Mouse (Mus musculus): ENCODE measurements around the gene Exoc3l. TPM values are rescaled to one million over a fixed set of nuclear protein-coding genes. Genes with fewer than 3 reads are reported as not detected.

Exoc3l gene
- polyA plus RNA-seq, 1 experiment: not detected

DNA sequence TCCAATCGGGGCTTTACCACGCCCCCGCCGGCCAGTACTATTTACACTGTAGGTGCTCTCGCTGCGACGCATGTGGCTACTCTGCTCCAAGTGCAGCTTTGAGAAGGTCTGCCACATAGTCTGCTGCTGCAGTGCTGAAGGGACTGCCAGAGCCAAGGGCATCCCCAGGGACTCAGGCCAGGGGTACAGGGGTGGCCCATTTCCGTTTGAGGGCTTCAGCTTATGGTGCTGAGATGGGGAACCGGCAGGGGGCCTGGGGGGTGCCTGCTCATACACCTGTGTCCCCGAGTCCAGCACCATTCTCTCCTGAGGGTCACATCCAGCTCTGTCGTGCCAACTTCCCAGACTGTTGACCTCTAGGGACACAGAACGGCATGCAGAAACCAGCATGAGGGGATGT, 10.4 kb downstream of the Exoc3l start:
- TF ChIP-seq CTCF (IDR thresholded peaks at IDR 0.05; ENCODE audit: borderline replicate concordance, insufficient read depth, low read length) (no peak), POLR2A (IDR thresholded peaks at IDR 0.05; ENCODE audit: low read depth, low read length) (no peak)
- no peak overlapping the region for H3K27ac ChIP-seq (ENCODE audit: insufficient read depth, low read length)
- H3K4me3 ChIP-seq (ENCODE audit: insufficient read depth, low read length): no peak overlapping the region
- H3K4me1 ChIP-seq (ENCODE audit: control insufficient read depth, insufficient read depth, low read length): no peaks in the 10 kb centered on the region

DNA sequence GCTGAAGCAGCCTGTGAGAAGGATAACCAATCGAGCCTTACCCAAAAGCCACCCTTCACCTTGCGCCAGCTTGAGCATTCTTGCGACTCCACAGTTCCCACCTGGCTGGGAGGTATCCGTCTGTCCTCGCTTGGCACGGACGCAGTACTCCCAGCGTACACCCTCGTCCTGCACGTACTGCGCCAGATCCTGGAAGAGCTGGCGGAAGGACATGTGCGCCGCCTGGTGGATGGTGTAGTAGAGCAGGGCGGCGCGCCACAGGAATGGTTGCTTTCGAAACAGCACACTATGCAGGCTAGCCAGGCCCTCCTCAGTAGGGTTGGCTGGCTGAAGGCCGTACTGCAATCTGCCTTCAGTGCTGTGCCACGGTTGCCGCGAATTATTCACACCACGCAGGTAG, 12.8 kb downstream of the Exoc3l start:
- peak; percentile 94 for TF ChIP-seq CTCF (IDR thresholded peaks at IDR 0.05; ENCODE audit: borderline replicate concordance, insufficient read depth, low read length)
- TF ChIP-seq POLR2A (IDR thresholded peaks at IDR 0.05; ENCODE audit: low read depth, low read length): no peak
- H3K4me1 ChIP-seq (ENCODE audit: control insufficient read depth, insufficient read depth, low read length): no peaks in the 10 kb centered on the region
- no peak overlapping the region for H3K4me3 ChIP-seq (ENCODE audit: insufficient read depth, low read length)
- H3K27ac ChIP-seq (ENCODE audit: insufficient read depth, low read length): no peak overlapping the region

DNA sequence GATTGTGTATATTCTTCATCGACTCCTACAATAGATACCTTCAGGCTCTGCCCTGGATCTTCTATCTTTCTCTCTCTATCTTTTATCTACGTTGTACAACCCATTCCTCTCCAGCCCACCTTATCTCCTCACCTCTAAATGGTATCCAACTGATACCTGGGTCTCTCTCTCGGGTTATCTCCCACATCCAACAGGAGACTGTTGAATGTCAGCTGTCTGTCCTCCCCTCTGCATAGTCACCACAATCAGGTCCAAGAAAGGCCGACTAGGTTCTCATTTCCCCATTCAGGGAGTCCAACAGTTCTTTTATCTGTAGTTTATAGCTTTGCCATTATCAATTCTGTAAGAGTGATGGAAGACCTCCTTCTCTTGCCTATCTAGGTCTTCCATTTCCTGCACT, 13.7 kb downstream of the Exoc3l start:
- no peak overlapping the region for H3K4me3 ChIP-seq (ENCODE audit: insufficient read depth, low read length)
- TF ChIP-seq CTCF (IDR thresholded peaks at IDR 0.05; ENCODE audit: borderline replicate concordance, insufficient read depth, low read length): no peak
- no peak for TF ChIP-seq POLR2A (IDR thresholded peaks at IDR 0.05; ENCODE audit: low read depth, low read length)
- H3K27ac ChIP-seq (ENCODE audit: insufficient read depth, low read length): no peak overlapping the region
- H3K4me1 ChIP-seq (ENCODE audit: control insufficient read depth, insufficient read depth, low read length): no peaks in the 10 kb centered on the region

DNA sequence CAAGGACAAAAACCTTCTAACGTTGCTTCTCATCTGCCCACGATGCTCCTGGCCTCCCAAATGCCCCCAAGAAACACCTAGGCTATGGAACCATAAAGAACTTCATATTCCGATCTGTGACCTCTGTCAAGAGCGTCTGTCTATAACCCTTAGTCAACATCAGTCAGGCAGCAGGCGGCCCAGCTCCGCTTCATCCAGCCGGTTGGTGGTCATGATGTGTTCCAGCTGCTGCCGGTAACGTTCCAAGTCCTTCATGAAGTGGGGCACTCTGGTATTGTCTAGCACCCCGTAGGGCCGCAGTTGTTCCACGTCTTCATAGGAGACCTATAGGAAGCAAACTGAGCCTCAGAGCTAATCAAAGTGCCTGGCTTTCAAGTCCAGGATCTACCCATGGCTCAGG, 14.1 kb downstream of the Exoc3l start:
- Histone ChIP-seq H3K4me3 (ENCODE audit: insufficient read depth, low read length) (no peak overlapping the region), H3K4me1 (ENCODE audit: control insufficient read depth, insufficient read depth, low read length) (no peaks in the 10 kb centered on the region), H3K27ac (ENCODE audit: insufficient read depth, low read length) (no peak overlapping the region)
- no peak for TF ChIP-seq POLR2A (IDR thresholded peaks at IDR 0.05; ENCODE audit: low read depth, low read length)
- no peak for TF ChIP-seq CTCF (IDR thresholded peaks at IDR 0.05; ENCODE audit: borderline replicate concordance, insufficient read depth, low read length)

- Histone ChIP-seq H3K27ac (ENCODE audit: insufficient read depth, low read length) (no peak overlapping the region), H3K4me3 (ENCODE audit: insufficient read depth, low read length) (no peak overlapping the region), H3K4me1 (ENCODE audit: control insufficient read depth, insufficient read depth, low read length) (no peaks in the 10 kb centered on the region)
- TF ChIP-seq CTCF (IDR thresholded peaks at IDR 0.05; ENCODE audit: borderline replicate concordance, insufficient read depth, low read length) (no peak), POLR2A (IDR thresholded peaks at IDR 0.05; ENCODE audit: low read depth, low read length) (no peak)
These were observed 15.3 kb downstream of the Exoc3l start for GRCm38 (mm10) chr8:105280567-105280966.

DNA sequence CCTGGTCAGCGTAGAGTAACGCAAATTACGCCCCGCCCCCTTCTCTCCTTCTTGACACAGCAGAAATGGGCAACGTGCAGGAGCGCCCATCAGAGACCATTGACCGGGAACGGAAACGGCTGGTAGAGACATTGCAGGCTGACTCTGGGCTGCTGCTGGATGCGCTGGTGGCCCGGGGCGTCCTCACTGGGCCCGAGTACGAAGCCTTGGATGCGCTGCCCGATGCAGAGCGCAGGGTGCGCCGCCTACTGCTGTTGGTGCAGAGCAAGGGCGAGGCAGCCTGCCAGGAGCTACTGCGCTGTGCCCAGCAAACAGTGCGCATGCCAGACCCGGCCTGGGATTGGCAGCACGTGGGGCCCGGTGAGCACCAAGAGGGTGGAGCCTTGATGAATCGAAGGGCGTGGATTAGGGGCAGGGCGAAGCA, 17.0 kb downstream of the Exoc3l start:
- Histone ChIP-seq H3K4me1 (ENCODE audit: control insufficient read depth, insufficient read depth, low read length) (no peaks in the 10 kb centered on the region), H3K27ac (ENCODE audit: insufficient read depth, low read length) (no peak overlapping the region), H3K4me3 (ENCODE audit: insufficient read depth, low read length) (no peak overlapping the region)
- TF ChIP-seq CTCF (IDR thresholded peaks at IDR 0.05; ENCODE audit: borderline replicate concordance, insufficient read depth, low read length) (no peak), POLR2A (IDR thresholded peaks at IDR 0.05; ENCODE audit: low read depth, low read length) (no peak)

DNA sequence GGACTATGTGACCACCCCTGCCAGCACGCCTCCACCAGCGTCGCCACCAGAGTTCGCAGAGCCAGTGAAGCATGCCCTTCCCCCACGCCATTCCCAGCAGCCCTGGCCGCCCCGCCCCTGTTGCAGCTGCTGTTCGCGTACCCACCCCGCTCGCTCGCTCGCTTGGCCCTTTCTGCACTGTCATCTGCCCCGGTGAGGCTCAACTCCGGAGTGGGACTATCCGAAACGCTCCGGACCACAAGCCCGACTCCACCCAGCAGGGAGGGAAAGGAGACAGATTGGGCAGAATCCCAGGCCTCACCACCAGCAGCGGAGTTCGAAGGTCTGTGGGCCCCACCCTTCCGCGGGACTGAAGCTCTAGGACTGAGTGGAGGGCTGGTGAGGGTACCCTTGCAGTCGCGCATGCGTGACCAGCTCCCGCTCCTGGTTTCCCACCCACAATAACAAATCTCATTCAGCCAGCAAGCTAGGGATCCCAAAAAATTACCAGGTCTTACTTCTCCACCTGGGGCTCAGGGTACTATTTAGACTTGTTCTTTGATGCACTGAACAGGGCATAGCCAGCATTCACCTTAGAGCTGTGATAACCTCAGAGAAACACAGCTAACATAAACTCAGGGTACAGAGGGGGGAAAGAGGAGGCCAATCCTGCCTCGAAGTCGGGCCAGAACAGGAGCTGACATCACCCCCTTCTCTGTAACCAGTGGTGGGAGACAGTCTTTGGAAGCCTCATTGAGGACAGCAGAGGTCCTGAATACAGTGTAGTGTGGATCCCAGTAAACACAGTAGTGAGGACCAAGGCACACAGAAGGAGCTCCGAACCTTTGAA, 19.4 kb downstream of the Exoc3l start:
- Histone ChIP-seq H3K4me3 (ENCODE audit: insufficient read depth, low read length) (peak overlapping the region; percentile 13; the same call in 1 of the 2 replicates), H3K4me1 (ENCODE audit: control insufficient read depth, insufficient read depth, low read length) (no peaks in the 10 kb centered on the region), H3K27ac (ENCODE audit: insufficient read depth, low read length) (no peak overlapping the region)
- TF ChIP-seq CTCF (IDR thresholded peaks at IDR 0.05; ENCODE audit: borderline replicate concordance, insufficient read depth, low read length) (no peak), POLR2A (IDR thresholded peaks at IDR 0.05; ENCODE audit: low read depth, low read length) (peak; percentile 58)

GRCm38 (mm10) chr8:105275840-105276239, 20.1 kb downstream of the Exoc3l start, which contains the start of gene Nol3:
Nol3 (plus strand) TSS chr8:105276140.
- Histone ChIP-seq H3K4me3 (ENCODE audit: insufficient read depth, low read length) (peak within 1 kb of the TSS; percentile 13; the same call in 1 of the 2 replicates), H3K4me1 (ENCODE audit: control insufficient read depth, insufficient read depth, low read length) (no peaks in the 10 kb centered on the region), H3K27ac (ENCODE audit: insufficient read depth, low read length) (no peak within 1 kb of the TSS)
- TF ChIP-seq POLR2A (IDR thresholded peaks at IDR 0.05; ENCODE audit: low read depth, low read length) (no peak), CTCF (IDR thresholded peaks at IDR 0.05; ENCODE audit: borderline replicate concordance, insufficient read depth, low read length) (no peak)

- TF ChIP-seq POLR2A (IDR thresholded peaks at IDR 0.05; ENCODE audit: low read depth, low read length): no peak
- no peak for TF ChIP-seq CTCF (IDR thresholded peaks at IDR 0.05; ENCODE audit: borderline replicate concordance, insufficient read depth, low read length)
- Histone ChIP-seq H3K27ac (ENCODE audit: insufficient read depth, low read length) (no peak overlapping the region), H3K4me1 (ENCODE audit: control insufficient read depth, insufficient read depth, low read length) (no peaks in the 10 kb centered on the region), H3K4me3 (ENCODE audit: insufficient read depth, low read length) (no peak overlapping the region)
These were observed 20.5 kb downstream of the Exoc3l start for GRCm38 (mm10) chr8:105275387-105275786.

- TF ChIP-seq POLR2A (IDR thresholded peaks at IDR 0.05; ENCODE audit: low read depth, low read length): no peak
- TF ChIP-seq CTCF (IDR thresholded peaks at IDR 0.05; ENCODE audit: borderline replicate concordance, insufficient read depth, low read length): no peak
- Histone ChIP-seq H3K4me1 (ENCODE audit: control insufficient read depth, insufficient read depth, low read length) (no peaks in the 10 kb centered on the region), H3K27ac (ENCODE audit: insufficient read depth, low read length) (no peak overlapping the region), H3K4me3 (ENCODE audit: insufficient read depth, low read length) (no peak overlapping the region)
These were observed 25.1 kb downstream of the Exoc3l start for GRCm38 (mm10) chr8:105270916-105271186.
